Mouse (Mus musculus): Measurements from ENCODE around the gene Galnt3. TPM values are rescaled to one million over a fixed set of nuclear protein-coding genes. Genes with fewer than 3 reads are reported as not detected.

Galnt3 gene
- 0.15 and 0.38 TPM in 2 replicates for polyA plus RNA-seq (2021; fragmentation: Nextera tagmentation)
- long read RNA-seq, experiment 1, partial matches to known transcripts = 1 of 2 reads
- long read RNA-seq, experiment 1, other reads (novel, unspliced or antisense) = 0 of 2 reads
- long read RNA-seq, experiment 2, partial matches to known transcripts = 1 of 1 reads
- long read RNA-seq, experiment 2, other reads (novel, unspliced or antisense) = 0 of 1 reads

GRCm38 (mm10) chr2:66124591-66125271 lies at the start of gene Galnt3:
Galnt3 (minus strand) TSS chr2:66124994.

Other genes with a start within 250 kb of the Galnt3 start
- gene Ttc21b, start 131.6 kb upstream of the Galnt3 start, polyA plus RNA-seq (2021; fragmentation: Nextera tagmentation) = 2.3 and 3.2 TPM in 2 replicates

Measured in left cerebral cortex, adult 6 months (tissue).